Mouse (Mus musculus): ENCODE data around the gene Hpcal1.

- no peak for TF ChIP-seq POLR2A (IDR thresholded peaks at IDR 0.05; ENCODE audit: borderline replicate concordance, insufficient read depth, low read length)
- no peak for TF ChIP-seq CTCF (IDR thresholded peaks at IDR 0.05; ENCODE audit: borderline replicate concordance, insufficient read depth, low read depth, low read length)
Measured at GRCm38 (mm10) chr12:17742571-17743321, 52.1 kb downstream of the Hpcal1 start.

Measured in cerebellum, adult 2 months (tissue).